Mouse (Mus musculus): ENCODE data around the gene Gm10181. TPM values are rescaled to one million over a fixed set of nuclear protein-coding genes. Genes with fewer than 3 reads are reported as not detected.

The Gm10181 gene
- polyA plus RNA-seq, 1 experiment, result not detected

Other genes starting within 250 kb of the Gm10181 start
- 40.5 and 41.4 TPM in 2 replicates for gene Herpud2, start 62.4 kb downstream of the Gm10181 start, polyA plus RNA-seq (2012; rRNA removed)
- gene Sept7, start 163.0 kb downstream of the Gm10181 start, polyA plus RNA-seq (2012; rRNA removed), result 244 and 267 TPM in 2 replicates

Measured in frontal cortex, adult 2 months (tissue).